Mouse (Mus musculus): Measurements from ENCODE around the gene Hoxc5.

DNA sequence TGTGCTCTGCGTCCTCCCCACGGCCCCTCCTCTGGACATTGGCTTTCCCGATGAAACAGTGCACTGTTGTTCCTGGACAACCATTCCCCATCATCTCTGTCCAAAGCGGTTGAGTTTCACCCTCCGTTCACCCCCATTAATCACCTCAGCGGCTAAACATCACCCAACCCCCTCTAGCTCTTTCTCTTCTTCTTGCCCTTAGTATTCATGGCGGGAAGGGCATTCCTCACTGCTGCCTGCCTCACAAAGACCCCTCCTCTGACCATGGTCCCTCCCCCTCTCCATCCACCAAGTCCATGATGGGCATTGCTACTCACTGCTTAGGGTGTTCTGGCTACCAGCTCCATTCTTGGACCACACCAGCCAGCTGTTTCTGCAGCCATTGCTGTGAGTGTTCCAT, 98.4 kb downstream of the Hoxc5 start:
- TF ChIP-seq POLR2A (IDR thresholded peaks at IDR 0.05; ENCODE audit: control insufficient read depth, extremely low read depth, insufficient read depth, low read length, poor library complexity) (no peak), CTCF (IDR thresholded peaks at IDR 0.05; ENCODE audit: borderline replicate concordance, control insufficient read depth, extremely low read depth, insufficient read depth, low read length, poor library complexity) (no peak)
